Mouse (Mus musculus) spleen, adult 2 months (tissue): ENCODE results near the gene Vars.

ENCODE experiments used
- CTCF ChIP-seq: fragments of 200-500 bp; IDR thresholded peaks from 2 replicates; pipeline ENCODE4 v1.5.1; 2011; ENCODE audit warnings: mild to moderate bottlenecking, inconsistent platforms; ENCODE audit not compliant: insufficient read depth, insufficient read length, insufficient replicate concordance; ENCODE audit errors: extremely low read depth
- POLR2A ChIP-seq: fragments of 200-500 bp; IDR thresholded peaks from 2 replicates; pipeline ENCODE4 v1.6.1; 2011; ENCODE audit warnings: low read depth, low read length, inconsistent platforms

- TF ChIP-seq CTCF (no peak), POLR2A (no peak)
These were observed 37.9 kb upstream of the Vars start for GRCm38 (mm10) chr17:34962841-34963240.
